Mouse (Mus musculus): ENCODE measurements around the gene C130060K24Rik.
A peak's percentile ranks its signal among the peaks of the same experiment; 100 is the strongest.

The C130060K24Rik gene

GRCm38 (mm10) chr6:65380918-65381772 lies at the start of gene C130060K24Rik:
Gene C130060K24Rik, plus strand, starts transcription at chr6:65381105.
- no peak for DNase-seq

- no peak for DNase-seq
Measured at GRCm38 (mm10) chr6:65334246-65334645, 46.7 kb upstream of the C130060K24Rik start.

DNA sequence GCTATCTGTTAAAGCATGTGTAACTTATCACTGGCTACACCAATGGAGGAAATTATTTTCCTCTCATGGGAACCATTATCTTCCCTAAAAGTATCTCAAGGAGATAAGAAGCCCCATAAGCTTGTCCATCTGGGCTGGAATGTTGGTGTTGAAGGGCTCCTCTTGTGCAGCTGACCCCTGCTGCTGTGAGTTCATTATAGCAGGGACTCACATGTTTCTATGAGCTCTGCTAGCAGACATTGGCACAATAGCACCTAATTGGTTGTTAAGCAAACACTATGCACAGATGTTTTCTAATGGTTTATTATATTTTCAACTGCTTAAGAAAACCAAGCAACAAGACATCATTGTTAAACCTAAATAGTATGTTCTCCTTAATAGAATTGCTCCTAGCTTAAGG lies 41.5 kb upstream of the C130060K24Rik start:
- no peak for DNase-seq

DNA sequence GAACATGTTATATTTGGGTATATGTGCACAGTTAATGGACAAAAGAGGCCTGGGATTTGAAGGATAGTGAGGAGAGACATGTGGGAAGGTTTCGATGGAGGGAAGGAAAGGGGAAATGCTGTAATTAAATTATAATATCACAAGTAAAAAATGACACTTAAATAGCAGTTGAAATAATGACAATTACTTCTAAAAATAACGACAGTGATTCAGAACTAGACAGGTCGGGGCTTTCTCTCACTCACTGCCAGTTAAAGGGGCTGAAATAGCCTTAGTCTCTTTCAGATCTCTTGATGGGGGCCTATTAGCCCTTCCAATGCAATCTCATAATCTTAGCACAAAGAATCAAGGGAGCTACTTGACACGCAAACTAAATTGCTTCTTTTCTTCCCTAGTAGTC lies 39.5 kb upstream of the C130060K24Rik start:
- no peak for DNase-seq

- no peak for DNase-seq
Measured at GRCm38 (mm10) chr6:65347736-65348135, 33.2 kb upstream of the C130060K24Rik start.

DNA sequence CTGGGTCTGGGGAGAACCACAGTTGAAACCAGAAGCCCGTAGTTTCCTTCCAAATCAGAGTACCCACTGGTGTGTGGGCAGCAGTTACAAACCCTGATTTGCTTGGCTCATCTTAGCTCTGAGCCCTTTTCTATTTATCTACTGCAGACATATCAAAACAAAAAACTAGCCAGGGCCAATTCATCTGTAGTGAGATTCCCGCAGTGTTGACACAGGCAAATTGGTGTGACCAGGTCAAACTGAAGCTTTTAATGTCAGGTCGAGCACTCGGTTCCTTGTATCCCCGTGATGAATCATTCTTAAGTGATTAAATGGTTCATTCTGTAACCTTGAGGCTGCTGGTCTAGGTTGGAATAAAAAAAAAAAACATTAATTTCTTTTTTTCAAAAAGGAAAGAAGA lies 32.6 kb upstream of the C130060K24Rik start:
- no peak for DNase-seq

DNA sequence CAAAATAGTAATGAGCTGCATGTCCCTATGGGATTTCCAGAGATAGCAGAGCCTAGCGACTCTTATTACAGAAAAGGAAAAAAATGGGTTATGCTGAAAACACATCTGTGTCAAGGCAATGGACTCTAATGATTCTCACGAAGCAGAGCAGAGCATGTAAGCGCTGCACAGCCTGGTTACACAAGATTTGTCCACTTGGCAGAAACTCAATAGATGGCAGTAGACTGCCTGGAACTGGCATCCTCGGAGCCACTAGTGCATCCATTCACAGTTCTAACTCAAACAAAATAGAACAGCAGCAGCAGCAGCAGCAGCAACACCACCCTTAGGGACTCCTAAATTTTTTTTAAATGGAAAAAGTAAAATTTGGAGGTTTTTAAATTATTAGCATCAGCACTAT lies 29.3 kb upstream of the C130060K24Rik start:
- DNase-seq, result no peak

DNA sequence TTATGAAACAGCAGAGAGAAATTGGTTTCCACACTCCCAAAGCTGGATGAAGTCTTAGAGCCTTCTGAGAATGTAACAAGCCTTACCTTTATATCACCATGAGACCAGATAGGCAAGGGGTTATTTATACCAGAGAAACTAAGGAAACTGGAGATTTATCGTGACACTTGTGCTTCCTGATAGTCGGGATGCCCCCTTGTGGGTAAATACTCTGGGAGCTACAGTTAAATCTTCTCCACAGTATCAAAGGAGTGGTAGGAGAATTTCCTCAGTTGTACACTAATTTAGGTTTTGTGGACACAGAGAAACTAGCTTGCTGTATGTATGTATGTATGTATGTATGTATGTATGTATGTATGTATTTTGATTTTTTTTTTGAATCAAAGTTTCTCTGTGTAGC lies 5.0 kb upstream of the C130060K24Rik start:
- no peak for DNase-seq

GRCm38 (mm10) chr6:65421888-65422287 lies 41.0 kb downstream of the C130060K24Rik start:
- no peak for DNase-seq

- DNase-seq, result no peak
Measured at GRCm38 (mm10) chr6:65427065-65427464, 46.2 kb downstream of the C130060K24Rik start.

DNA sequence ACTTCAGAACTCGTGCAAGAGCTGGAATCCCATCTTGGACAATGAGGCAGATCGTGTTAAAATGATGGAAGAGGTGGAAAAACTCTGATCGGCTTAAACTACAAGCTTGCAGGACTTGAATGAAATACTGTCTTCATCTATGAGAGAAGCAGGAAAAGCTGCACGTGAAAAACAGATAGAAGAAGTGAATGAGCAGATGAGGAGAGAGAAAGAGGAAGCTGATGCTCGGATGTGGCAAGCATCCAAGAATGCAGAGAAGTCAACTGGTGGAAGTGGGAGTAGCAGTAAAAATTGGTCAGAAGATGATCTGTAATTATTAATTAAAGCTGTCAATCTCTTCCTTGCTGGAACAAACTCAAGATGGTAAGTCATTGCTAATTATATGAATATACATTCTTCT lies 52.3 kb downstream of the C130060K24Rik start:
- DNase-seq, result no peak

- DNase-seq, result peak; percentile 39
Measured at GRCm38 (mm10) chr6:65453465-65453864, 72.6 kb downstream of the C130060K24Rik start.

GRCm38 (mm10) chr6:65465294-65465693 lies 84.4 kb downstream of the C130060K24Rik start:
- DNase-seq, result no peak

GRCm38 (mm10) chr6:65470320-65470719 lies 89.4 kb downstream of the C130060K24Rik start:
- no peak for DNase-seq

DNA sequence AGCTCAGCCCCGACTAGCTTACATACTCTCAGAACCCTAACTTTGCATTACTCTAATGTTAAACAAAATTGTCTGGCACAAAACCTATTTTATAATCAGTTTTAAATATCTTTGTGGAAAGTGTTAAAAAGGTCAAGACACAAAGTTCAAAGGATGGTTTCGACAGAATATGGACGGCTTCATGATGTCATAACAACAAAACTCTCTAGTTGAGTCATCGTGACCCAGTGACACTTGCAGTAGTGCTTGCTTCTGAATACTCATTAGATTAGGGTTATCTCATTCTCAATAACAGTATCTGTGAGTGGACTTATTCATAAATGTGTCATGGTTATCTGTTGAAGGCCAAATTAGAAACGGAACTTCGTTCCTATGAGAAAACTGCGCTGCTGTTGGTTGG lies 91.5 kb downstream of the C130060K24Rik start:
- DNase-seq, result no peak

DNA sequence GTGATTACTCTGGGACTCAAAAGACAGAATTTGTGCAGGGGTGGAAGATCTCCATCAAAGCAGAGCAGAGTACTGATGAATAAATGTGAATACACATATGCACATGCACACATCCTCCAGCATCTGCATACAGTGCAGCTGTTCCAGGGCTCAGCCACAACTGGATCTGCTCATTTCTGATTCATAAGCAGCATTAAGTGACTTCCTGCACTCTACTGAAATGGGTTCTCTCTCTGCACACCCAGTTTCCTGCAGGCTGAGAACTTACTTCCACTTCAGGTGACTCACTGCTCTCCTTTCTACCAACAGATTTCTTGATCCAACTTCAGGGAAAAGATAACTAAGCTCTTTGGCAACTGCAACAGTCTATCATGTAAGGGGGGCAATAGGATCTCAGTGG lies 117.9 kb downstream of the C130060K24Rik start:
- no peak for DNase-seq
